Mouse (Mus musculus): ENCODE measurements around the gene Duxbl3. TPM values are rescaled to one million over a fixed set of nuclear protein-coding genes. Genes with fewer than 3 reads are reported as not detected.

Duxbl3 gene
- not detected for polyA plus RNA-seq (2014; fragmentation: Illumina TruSeq; extraction: RNeasy Lipid Tissue Mini Kit (QIAGEN cat#74804); ENCODE audit: low read depth, low replicate concordance)

DNA sequence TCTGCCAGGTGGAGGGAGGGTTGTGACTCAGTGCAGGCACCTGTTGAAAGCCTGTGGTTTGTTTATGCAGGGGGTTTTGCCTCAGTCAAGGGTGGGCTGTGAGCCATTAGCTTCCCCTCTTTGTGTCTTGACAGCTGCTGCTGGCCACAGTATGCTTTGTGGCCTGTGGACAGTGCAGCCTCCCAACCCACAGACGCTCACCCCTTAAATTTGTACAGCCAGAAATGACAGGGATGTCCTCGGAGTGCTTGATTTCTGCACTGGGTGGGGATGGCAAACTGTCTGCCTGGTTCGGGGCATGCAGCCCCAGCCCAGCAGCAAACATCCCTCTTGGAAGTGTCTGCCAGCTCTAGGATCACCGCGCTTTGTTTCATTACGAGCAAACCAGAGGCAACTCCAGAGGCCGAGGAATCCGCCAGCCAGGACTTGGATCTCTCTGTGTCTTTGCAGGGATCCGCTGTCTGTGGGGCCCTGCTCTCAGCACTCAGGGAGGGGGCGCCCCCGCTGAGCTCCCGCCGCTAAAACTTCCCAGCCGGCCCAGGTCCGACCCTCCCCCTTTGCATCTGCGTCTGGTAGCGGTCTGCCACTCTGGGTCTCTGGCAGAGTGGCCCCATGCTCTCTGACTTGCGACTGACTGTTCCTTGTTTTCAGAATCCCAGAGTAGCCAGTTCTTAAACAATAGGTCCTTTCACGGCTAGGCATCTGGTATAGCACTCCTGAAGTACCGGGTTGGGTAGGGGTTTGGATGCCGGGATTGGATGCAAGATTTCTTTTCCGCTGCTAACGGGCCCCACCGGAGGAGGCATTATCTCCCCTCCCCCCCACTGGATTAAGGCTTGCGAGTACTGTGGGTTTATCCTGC, at the start of gene Duxbl3:
TSS of gene Duxbl3 (plus strand) at position 207 of the 862 bp plus-strand sequence.

Other genes starting within 250 kb of the Duxbl3 start
- 8.6 TPM for gene Gm9780, start 215.3 kb upstream of the Duxbl3 start, polyA plus RNA-seq (2014; fragmentation: Illumina TruSeq; extraction: RNeasy Lipid Tissue Mini Kit (QIAGEN cat#74804); ENCODE audit: low read depth, low replicate concordance)
- gene Tmem254c, start 190.6 kb upstream of the Duxbl3 start, polyA plus RNA-seq (2014; fragmentation: Illumina TruSeq; extraction: RNeasy Lipid Tissue Mini Kit (QIAGEN cat#74804); ENCODE audit: low read depth, low replicate concordance): not detected
- gene Cphx2, start 176.4 kb upstream of the Duxbl3 start, polyA plus RNA-seq (2014; fragmentation: Illumina TruSeq; extraction: RNeasy Lipid Tissue Mini Kit (QIAGEN cat#74804); ENCODE audit: low read depth, low replicate concordance): not detected
- not detected for gene Cphx3, start 175.7 kb upstream of the Duxbl3 start, polyA plus RNA-seq (2014; fragmentation: Illumina TruSeq; extraction: RNeasy Lipid Tissue Mini Kit (QIAGEN cat#74804); ENCODE audit: low read depth, low replicate concordance)
- gene Duxbl2, start 139.6 kb upstream of the Duxbl3 start, polyA plus RNA-seq (2014; fragmentation: Illumina TruSeq; extraction: RNeasy Lipid Tissue Mini Kit (QIAGEN cat#74804); ENCODE audit: low read depth, low replicate concordance): not detected
- not detected for gene Plac9b, start 75.5 kb upstream of the Duxbl3 start, polyA plus RNA-seq (2014; fragmentation: Illumina TruSeq; extraction: RNeasy Lipid Tissue Mini Kit (QIAGEN cat#74804); ENCODE audit: low read depth, low replicate concordance)
- 24.8 TPM for gene Tmem254b, start 50.9 kb upstream of the Duxbl3 start, polyA plus RNA-seq (2014; fragmentation: Illumina TruSeq; extraction: RNeasy Lipid Tissue Mini Kit (QIAGEN cat#74804); ENCODE audit: low read depth, low replicate concordance)

All from adrenal gland, adult 10 weeks (tissue).